Mouse (Mus musculus) urinary bladder, adult 2 months (tissue): ENCODE measurements around the gene 3110040N11Rik. TPM values are rescaled to one million over a fixed set of nuclear protein-coding genes. Genes with fewer than 3 reads are reported as not detected.
"Not testable (repeated sequence)": the region's sequence is repeated elsewhere in the genome, so short reads cannot be mapped to it uniquely, and the experiment has no call there.

ENCODE experiments used
- DNase-seq: peaks from one replicate; pipeline ENCODE4 v3.0.0; 2022; ENCODE audit warnings: low spot score
- polyA plus RNA-seq: library from polyadenylated mRNA; depleted of rRNA; stranded (reverse); fragments of >200 nt; gene quantifications from 2 replicates; pipeline ENCODE4 v1.2.3, GENCODE M21; 2012; rRNA removed

The 3110040N11Rik gene
- 43.1 and 51.5 TPM in 2 replicates for polyA plus RNA-seq

DNA sequence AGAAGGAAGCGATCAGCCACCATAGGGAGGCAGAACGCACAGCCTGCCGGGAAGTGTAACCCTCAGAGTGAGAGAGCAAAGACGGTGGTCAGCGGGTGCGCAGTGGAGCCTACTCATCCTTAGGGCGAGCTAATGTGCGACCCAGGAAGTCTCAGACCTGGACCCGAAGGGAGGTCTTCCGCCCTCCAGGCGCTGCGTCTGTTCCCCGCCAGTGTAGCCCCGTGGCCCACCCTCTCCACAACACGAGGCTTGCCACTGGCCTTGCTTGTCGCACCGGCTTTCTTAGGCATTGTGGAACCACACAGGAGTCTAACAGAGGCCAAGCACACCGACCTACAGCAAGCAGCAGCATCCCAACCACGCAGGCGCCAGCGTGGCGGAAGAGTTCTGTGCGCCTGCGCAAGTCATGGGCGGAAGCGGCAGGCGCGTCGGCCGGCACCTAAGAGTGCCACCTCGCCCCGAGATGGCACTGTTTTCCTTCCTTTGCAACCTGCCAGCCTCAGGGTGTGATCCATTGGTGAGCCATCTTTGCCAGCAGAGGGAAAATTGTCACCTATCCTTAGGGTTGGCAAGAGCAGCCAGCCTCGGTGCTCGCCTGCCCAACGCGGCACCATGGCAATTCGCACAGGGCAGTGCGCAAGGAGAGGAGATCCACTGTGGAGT is at the start of gene 3110040N11Rik:
3110040N11Rik (minus strand) TSS at position 384 of the 663 bp plus-strand sequence.
- DNase-seq: peak; percentile 71

DNA sequence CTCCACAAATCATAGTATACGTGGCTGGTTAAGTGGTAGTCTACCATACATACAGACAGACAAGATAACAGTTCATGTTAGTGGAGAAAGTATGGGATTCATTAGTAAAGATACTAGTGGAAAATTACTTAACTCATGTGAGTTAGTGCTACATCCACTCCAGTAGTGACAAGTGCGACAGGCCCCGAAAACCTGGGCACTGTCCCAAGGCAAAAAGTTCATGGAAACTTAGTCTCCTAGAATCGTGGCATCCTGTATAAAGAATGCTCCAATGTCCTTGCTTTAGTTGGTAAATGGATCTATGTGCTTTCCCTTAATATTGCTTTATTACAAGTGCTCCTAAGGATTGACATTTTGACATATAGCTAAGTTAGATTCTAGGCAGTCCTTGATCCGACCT is 48.5 kb upstream of the 3110040N11Rik start:
- not testable (repeated sequence) for DNase-seq

DNA sequence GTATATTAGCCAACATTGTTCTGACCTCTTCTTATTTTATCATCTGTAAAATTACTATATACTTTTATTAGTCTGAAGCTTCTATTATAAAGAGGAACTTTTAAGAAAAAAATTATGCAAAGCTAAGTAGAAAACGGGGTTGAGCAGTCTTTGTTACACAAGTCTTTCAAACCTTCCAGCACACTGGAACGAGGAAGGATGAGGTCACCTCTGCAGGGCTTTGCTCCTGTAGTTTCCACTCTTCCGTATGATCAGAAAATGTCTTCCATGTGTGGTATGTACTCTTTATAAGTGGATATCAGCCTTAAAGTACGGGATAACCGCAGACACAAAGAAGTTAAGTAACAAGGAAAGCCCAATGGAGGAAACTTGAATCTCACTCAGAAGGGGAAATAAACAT is 46.2 kb upstream of the 3110040N11Rik start:
- DNase-seq: no peak

DNA sequence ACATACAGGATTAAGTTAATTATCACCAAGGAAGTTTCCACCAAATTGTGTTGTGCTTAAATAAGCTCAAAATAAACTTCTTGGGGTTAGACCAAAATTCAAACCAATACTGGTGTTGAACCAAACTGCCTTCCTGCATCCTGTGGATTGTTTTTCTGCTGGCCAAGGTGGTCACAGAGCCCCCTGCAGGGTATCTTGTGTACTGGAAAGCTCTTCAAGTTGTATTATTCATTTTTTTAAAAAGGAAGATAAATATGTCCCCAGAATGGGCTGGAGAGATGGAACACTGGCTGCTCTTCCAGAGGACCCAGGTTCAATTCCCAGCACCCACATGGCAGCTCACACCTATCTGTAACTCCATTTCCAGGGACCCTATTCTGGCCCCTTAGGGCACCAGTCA is 45.6 kb upstream of the 3110040N11Rik start:
- DNase-seq: no peak

DNA sequence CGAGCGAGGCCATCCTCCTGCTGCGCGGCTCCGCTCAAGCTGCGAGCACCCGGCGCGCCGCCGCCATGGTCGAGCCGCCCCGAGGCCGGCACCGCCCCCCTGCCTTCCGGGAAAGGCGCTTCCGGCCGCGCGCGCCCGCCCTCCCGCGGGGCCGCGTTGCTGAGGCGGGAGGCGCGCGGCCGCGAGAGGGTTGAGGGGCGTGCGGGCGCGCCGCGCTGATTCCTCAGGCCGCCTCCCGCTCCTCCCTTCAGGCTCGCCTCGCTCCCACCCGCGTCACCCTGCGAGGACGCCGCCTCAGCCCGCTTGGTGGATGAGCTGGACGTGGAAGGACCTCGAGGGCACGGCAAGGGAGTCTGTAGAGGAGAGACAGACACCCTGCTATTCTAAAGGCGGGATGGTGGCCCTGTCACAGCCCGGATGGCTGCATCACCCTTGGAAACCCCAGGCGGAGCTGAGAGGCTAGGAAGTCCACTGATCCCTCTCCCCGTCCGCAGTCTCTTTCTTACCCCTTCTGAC is 40.2 kb upstream of the 3110040N11Rik start, which contains the start of gene Btbd1:
Btbd1 (minus strand) TSS at position 53 of the 516 bp plus-strand sequence.
- DNase-seq: peak; percentile 80

DNA sequence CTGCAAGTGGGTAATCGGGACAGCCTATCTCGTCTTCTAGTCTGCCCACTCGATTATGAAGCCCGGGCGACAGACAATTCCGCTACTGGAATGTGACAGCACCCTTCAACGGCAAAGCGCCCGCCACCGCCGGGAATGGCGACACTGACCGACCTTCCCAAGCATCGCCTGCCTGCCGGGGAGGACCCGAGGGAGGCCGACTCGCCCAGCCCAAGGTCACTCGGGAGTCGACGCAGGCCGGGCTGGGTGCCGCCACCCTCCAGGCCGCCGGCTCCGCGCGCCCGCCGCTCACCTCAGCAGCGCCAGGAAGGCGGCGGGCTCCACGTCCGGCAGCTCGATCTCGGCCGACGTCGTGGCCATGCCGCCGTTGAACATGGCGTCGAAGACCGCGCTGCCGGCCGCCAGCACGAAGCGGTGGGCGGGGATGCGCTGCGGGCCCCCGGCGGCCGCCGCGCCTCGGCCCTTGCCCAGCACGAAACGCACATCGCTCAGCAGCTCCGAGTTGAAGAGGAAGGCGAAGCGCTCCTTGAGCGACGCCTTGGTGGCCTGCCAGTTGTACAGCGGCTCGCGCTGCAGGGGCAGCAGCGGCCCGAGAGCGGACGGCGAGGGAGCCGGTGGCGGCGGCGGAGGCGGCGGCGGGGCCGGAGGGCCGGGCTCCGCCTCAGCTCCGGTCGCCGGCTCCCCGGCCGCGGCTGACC is 39.6 kb upstream of the 3110040N11Rik start:
- peak; percentile 52 for DNase-seq

DNA sequence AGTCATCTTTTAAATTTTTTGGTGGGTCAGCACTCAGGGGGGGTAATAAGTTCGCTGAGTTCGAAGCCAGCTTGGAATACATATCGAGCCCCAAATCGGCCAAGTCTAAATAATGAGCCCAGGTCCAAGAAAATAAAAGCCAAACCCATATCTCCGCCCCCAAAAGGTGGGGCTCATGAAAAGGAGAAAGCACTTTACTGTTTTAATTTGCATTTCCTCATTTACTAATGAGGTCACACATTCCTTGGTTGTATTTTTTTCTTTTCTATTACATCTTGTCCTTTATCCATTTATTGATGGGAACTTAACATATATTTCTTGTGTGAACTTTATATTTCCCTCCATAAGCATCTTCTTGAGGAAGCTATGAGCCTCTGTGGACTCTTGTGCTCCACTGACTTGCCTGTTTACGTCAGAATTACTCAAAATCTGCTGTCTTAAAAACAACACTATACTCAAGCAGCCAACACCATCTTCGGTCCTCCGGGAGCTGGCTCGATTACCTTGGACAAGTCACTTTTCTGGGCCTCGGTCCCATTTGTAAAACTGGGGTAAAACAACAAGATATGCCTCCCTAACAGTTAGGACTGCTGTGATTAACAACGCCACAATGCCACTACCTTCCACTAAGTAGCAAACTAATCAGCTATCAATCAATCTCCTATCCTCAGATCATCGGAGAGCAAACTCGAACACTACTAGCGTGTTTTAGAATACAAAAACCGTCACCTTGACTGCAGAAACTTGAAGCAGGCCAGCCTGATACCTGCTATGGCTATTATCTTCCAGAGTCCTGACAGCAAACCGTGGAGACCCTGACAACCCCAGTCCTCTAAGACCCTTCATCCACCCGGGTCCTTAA is 38.8 kb upstream of the 3110040N11Rik start:
- DNase-seq: no peak

DNA sequence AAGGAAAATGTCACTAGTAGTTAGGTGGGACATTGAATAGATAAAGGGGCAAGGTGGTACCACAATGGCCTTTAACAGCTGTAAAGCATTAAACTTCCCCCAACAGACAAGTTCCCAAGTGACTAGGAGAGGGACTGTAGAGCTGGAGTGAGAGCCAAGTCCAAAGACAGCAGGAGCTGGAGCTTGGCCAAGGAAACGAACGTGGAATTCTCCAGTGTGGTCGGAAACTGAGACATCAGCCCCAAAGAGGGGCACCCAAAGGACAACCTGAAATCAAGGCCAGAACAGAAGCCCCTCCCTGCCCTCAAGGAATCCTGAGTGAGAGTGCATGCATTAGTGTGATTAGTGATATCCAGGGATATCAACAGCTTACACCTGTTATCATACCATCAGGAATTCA is 36.1 kb upstream of the 3110040N11Rik start:
- DNase-seq: no peak

DNA sequence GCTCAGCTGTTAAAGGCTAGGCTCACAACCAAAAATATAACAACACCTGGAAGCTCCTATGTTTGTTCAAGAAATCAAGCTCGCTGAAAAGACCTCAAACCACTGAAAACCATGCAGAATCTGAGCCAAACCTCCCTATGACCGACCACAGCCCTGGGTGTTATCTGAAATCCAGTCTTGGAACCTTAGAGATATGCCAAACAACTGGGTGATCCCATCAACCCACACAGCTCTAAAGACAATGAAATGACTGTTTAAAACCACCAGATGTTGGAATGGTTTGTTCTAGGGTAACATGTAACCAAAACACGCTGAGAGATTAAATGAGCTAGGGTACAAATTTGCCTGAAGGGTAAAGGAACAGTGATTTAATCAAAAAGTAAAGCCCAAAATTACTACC is 35.6 kb upstream of the 3110040N11Rik start:
- DNase-seq: no peak

DNA sequence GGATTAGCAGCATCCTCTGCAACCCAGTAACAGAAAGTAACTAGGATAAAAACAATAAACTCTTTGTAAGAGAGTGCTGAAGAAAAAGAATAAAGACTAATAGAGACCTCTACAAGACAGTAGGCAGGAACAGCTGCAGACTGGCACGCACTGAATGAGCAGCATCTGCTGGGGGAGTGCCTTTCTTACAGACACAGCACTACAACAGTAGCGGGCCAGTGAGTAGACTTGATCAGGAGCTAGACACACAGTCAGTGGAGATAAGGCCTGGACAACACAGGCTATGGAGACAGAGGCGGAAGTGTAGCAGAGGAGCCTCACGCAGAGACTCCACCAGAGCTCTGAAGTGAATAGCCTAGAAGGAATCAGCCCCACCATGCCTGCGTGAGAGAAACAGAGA is 16.8 kb upstream of the 3110040N11Rik start:
- DNase-seq: no peak

DNA sequence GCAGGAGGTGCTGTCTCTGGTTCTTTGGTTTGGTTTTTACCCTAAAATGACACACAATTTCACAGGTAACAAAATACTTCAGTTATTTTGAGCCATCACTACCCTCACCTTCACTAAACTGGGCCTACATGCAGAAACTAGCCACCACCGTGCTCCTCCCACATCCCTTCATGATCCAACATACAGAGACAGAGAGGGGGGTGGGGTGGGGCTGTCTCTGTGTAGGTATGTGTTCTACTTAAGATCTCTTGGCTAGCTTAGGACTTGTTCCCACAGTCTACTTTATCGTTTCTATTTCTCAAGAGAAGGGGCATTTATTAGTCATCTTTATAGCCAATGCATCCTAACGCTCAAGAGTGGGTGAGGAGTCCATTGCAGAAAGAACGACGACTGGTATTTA is 742 bp downstream of the 3110040N11Rik start:
- no peak for DNase-seq

DNA sequence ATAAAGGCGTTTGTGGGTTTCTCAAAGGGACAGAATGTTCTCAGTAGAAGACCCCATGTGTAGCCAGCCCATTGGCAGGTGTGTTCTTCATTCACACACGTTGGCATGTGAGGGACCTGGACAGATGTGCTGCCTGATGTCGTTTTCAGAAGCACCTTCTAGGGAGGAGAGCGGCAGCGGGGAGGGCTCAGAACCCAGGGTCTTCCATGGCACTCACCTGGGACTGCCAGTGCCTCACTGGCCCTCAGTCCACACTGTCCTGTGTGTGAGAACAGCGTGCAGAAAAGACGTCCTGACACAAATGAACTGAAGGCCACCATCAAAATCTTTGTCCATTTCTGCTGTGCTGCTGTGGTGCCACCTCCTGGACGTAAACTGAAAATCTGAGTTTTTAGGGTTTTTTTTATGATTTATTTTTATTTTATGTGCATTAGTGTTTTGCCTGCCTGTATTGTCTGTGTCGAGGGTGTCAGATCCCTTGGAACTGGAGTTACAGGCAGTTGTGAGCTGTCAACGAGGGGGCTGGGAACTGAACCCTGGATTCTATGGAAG is 11.5 kb downstream of the 3110040N11Rik start:
- DNase-seq: no peak

DNA sequence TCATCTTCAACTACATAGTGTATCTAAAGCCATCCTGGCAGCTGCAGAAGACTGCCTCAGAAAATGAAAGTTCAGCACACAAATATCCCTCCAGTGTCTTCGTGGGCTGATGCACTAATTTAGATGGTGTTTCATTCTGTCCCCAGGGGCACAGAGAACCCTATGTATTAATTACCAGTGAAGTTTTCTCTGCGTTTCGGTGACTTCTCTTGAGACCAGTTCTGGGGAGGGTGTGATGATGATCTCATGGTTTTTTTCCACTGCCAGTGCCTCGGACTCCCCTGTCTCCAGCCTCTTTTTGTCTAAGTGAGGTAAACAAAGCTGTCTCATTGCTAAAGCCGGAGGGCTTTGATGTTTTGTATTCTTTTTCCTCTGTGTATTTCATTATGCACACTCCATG is 14.0 kb downstream of the 3110040N11Rik start:
- DNase-seq: no peak

DNA sequence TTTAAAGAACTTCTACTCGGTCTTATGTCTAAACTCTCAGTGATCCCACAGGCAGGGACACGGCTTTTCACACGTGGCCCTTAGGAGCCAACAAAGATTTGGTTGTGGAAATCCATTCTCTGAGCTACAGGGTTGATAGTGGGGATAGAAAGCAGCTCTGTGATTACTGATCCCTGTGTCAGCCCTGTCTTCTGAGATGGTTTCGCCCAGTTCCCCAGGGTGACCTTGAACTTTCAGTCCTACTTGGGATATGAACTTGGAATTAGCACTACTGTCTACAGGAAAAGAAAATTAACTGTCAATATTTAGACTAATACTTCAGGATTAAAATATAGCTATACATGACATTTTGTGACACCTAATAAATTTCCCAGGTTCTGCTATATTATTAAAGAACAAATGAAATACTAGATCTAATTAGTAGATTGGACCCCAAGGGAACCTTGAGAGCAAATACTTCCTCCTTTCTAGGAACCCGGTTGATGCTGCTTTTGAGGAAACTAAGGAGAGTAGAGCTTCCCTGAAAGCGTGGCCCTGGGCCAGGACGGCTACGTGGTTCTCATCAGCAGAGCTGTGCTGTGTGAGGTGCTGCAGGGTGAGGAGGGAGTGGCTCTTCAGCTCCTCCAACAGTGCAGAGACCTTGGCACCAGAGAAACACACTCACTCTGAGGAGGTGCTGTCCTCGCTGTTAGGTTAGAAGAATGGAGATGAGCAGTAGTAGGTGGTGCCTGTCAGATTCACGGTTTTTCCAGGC is 16.3 kb downstream of the 3110040N11Rik start:
- DNase-seq: no peak

DNA sequence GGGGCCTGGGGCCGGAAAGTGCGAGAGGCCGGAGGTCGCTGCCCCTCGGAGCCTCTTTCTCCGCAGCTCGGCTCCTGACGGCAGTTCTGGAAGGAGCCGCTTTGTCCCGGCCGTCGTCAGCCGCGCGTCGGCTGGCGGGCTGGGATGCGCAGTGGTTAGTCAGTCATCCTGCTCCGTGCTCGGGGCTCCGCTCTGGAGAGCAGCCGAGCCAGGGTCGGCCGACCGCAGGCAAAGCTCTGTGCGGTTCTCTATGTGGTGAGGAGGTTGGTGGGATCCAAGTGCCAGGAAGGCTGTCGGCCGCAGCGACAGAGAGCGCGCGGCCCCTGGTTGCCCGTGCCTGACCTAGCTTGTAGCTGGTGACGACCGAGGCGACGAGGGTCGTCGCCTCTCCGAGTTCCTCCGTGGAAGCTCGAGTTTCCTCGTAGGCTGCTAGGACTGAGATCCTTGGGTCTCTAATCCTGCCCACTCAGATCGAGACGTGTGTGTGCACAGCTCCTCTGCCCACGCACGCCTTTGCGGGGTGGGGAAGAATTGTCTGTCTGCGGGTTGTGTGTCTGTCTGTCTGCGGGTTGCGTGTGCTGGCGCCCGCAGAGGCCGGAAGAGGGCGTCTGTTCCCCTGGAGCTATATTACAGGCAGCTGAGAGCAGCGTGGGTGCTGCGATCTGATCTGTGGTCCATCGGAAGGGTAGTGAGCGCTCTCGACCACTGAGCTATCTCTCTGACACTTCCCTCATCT is 26.0 kb downstream of the 3110040N11Rik start:
- no peak for DNase-seq

DNA sequence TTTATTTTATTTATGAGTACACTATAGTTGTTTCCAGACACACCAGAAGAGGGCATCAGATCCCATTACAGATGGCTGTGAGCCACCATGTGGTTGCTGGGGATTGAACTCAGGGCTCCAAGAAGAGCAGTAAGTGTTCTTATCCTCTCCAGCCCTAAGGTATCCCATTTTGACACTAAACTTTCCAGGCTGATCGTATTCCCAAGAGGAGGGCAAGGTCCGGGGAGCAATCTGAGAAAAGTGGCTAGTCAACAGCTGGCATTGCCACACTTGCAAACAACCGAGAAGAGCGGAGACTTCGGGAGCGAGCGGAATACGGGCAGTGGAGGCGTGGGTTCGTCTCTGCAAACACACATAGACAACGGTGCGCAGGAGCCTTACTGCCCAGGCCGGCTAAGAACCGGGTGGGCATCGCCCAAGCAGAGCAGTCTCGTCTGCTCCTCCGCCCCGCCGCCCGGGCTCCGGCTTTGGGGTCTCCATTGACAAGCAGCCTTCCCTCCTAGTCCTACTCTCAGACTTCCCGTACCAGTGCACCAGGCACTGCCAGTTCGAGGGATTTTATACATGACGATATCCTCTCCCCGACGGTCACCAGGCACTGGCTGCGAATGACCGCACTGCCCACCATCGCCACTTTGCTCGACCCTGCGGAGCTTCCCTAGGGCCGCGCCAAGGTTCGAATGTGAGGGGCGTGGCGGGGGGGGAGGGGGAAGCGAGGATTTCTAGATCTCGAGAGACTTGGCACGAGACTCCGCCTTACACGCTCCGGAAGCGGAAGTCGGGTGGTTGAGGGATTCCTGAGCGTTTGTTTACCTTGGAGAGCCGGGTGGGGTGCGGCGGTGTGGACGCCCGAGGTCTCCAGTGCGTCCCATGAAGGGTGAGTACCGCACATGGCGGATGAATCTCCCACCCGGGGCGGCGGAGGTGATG is 26.8 kb downstream of the 3110040N11Rik start, which contains the start of gene Ramac:
Ramac (plus strand) TSS at position 746 of the 930 bp plus-strand sequence.
- DNase-seq: peak; percentile 71

DNA sequence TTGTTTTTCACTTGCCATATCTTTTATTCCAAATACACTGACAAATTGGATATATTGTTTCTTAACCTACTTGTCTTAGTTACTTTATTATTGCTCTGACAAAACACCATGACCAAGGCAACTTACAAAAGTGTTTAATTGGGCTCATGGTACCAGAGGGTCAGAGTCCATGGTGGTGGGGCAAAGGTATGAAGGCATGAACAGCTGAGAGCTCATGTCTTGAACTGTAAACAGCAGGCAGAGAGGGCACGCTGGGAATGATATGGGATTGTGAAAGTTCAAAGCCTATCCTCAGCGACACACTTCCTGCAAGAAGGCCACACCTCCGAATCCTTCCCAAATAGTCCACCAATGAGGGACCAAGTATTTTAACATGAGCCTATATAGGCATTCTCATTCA is 41.3 kb downstream of the 3110040N11Rik start:
- DNase-seq: no peak

DNA sequence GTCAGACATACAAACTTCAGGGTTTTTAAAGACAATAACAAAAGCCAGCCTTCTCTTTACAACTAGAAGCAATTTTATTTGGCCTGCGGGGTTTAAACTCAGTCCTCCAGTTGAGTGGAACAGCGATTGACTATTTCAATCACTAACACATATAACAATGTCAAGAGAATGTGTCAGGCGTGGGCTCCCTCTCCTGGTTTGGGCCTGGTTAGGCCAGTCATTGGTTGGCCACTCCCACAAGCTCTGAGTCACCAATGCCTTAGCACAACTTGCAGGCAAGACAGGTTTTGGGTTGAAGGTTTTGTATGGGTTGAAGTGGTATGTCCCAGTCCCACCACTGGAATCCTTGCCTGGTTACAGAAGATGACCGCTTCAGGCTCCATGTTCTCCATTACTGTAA is 45.1 kb downstream of the 3110040N11Rik start:
- DNase-seq: no peak

DNA sequence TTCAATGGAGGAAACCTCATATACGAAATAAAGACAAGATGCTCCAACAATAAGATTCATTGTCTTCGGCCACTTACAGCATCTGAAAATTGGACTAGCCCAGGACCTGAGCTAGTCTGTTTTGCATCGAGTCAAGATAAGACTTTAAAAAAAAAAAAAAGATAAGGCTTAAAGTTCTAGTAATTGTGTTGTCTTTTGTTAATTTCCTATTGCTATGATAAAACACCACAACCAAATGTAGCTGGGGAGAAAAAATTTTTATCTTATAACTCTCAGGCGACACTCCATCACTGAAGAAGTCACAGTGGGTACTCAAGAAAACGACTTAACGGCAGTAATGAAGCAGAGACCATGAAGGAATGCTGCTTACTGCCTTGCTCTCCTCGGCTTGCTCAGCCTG is 49.3 kb downstream of the 3110040N11Rik start:
- no peak for DNase-seq
